Mouse (Mus musculus) kidney, embryonic 14.5 days (tissue): ENCODE results near the gene Snx29. TPM values are rescaled to one million over a fixed set of nuclear protein-coding genes. Genes with fewer than 3 reads are reported as not detected.

Source experiments
- ATAC-seq: fragments of 200-750 bp; cut with Nextera tagmentation; 2 replicates; pipeline ENCODE4 v1.8.0; 2017; ENCODE audit warnings: moderate number of reproducible peaks, mild to moderate bottlenecking, moderate TSS enrichment, moderate library complexity; ENCODE audit not compliant: low FRiP score, low TSS enrichment
- H3K27ac ChIP-seq: fragments of 300-500 bp; sonication (generic); 2 replicates; pipeline ENCODE4 v1.5.1; 2014; ENCODE audit warnings: low read depth, mild to moderate bottlenecking, low read length, moderate library complexity, mixed read lengths
- H3K27me3 ChIP-seq: fragments of 300-500 bp; sonication (generic); 2 replicates; pipeline ENCODE4 v1.6.1; 2014; ENCODE audit warnings: mild to moderate bottlenecking, low read length; ENCODE audit not compliant: control insufficient read depth, insufficient read depth
- H3K36me3 ChIP-seq: fragments of 300-500 bp; sonication (generic); 2 replicates; pipeline ENCODE4 v1.6.1; 2014; ENCODE audit warnings: low read length, mixed read lengths; ENCODE audit not compliant: control insufficient read depth, insufficient read depth
- H3K4me1 ChIP-seq: fragments of 300-500 bp; sonication (generic); 2 replicates; pipeline ENCODE4 v1.6.1; 2014; ENCODE audit warnings: low read length, mixed read lengths; ENCODE audit not compliant: control insufficient read depth, insufficient read depth
- H3K4me2 ChIP-seq: fragments of 300-500 bp; sonication (generic); replicated peaks from 2 replicates; pipeline ENCODE4 v1.6.1; 2014; ENCODE audit warnings: low read depth, mild to moderate bottlenecking, low read length
- H3K4me3 ChIP-seq: fragments of 300-500 bp; sonication (generic); 2 replicates; pipeline ENCODE4 v1.5.1; 2014; ENCODE audit warnings: mild to moderate bottlenecking, low read length
- H3K9ac ChIP-seq: fragments of 300-500 bp; sonication (generic); 2 replicates; pipeline ENCODE4 v1.6.1; 2014; ENCODE audit warnings: low read depth, mild to moderate bottlenecking, low read length, moderate library complexity
- H3K9me3 ChIP-seq: fragments of 300-500 bp; sonication (generic); 2 replicates; pipeline ENCODE4 v1.6.1; 2016; ENCODE audit warnings: low read length; ENCODE audit not compliant: control insufficient read depth
- WGBS: fragments of 180-500 bp; shearing (Covaris S2); extraction: QIAGEN DNeasy Blood & Tissue Kit; methylation state at CpG from one replicate; pipeline ENCODE4 v1.1.7; 2014; 5-methylcytosine and 5-hydroxymethylcytosine counted together
- polyA plus RNA-seq: library from polyadenylated mRNA; unstranded; fragments of >200 nt; fragmentation: Nextera tagmentation; extraction: Ambion mirVana; gene quantifications from 2 replicates; pipeline ENCODE4 v1.2.1, GENCODE M21; 2014

Snx29 gene
- polyA plus RNA-seq, 1 experiment from 2014 or later: 17.7 TPM

DNA sequence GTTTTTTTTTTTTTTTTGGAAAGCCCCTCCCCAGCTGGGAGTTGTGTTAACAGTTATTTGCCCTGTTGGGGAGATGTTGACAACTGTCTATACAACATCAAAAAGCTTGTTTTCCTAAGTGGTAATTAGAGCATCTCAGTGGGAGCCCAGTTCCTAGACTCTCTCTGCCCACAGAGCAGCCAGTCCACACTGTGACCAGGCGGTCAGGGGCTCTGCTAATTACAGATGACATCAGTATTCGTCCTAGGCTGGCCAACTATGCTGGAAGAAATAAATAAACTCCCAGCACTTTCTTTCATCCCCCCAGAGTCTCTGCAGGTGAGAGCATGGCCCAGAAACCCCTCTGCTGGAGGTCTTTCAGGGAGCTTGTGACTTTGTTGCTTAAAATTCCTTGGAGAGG is 470.7 kb downstream of the Snx29 start:
- ATAC-seq: no peak
- Histone ChIP-seq H3K4me2 (no peak overlapping the region), H3K27me3 (no peaks in the 10 kb centered on the region), H3K9me3 (no peaks in the 10 kb centered on the region), H3K36me3 (no peaks in the 10 kb centered on the region), H3K4me1 (no peaks in the 10 kb centered on the region), H3K4me3 (no peak overlapping the region), H3K9ac (no peak overlapping the region), H3K27ac (no peak overlapping the region)
- 52% methylated on average over 2 of the region's 2 CpGs for WGBS

DNA sequence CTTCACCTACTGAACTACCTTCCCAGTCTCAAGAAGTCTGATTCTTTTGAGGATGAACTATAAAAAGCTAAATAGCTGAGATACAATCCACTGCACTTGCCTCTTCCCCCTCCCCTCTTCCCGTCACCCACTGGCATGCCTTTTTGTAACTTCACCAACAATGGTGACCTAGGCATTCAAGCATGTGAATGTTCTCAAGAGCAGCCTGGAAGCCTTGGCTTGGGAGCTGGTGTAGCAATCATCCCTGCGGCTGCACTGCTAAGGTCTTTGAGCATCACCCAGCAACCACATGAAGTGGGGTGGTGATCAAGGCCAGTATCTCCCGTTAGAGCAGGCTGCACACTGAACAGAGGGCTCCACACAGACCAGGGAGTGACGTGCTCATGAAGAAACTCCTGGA is 471.9 kb downstream of the Snx29 start:
- Histone ChIP-seq H3K9me3 (no peaks in the 10 kb centered on the region), H3K9ac (no peak overlapping the region), H3K4me2 (no peak overlapping the region), H3K27ac (no peak overlapping the region), H3K36me3 (no peaks in the 10 kb centered on the region), H3K4me3 (no peak overlapping the region), H3K27me3 (no peaks in the 10 kb centered on the region), H3K4me1 (no peaks in the 10 kb centered on the region)
- WGBS: 77% methylated on average over 4 of the region's 4 CpGs
- no peak for ATAC-seq

DNA sequence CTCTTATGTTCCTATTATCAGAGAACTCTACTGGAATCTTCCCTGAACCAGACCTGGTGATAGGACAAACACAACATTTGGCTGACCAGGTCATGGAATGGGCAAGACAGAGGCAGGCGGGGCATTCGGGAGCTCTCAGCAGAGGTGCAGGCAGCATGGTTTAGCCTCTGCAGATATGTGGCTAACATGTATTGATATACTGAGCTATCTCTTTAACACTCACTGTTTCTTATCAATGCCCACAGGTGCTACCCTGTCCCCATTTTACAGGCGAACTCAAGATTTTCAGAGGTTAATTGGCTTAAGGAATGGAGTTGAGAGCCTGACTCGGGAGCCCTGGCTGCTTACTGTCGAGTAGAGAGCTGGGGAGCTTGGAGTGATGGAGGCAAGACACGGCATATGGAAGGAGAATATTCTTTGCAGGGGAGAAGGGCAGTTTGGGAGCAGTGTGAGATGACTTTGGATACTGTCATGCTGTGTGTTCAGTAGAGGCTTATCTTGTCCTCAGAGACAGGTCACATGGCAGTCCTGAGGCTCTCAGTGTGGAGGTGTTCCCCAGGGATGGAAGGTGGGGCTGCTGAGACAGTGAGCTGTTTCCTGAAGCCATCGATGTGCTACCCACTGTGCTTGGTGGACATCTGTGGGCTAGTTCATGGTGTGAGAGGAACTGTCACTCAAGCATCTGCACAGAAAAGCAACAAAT is 473.2 kb downstream of the Snx29 start:
- H3K27ac ChIP-seq: no peak overlapping the region
- no peak for ATAC-seq
- no peaks in the 10 kb centered on the region for H3K9me3 ChIP-seq

DNA sequence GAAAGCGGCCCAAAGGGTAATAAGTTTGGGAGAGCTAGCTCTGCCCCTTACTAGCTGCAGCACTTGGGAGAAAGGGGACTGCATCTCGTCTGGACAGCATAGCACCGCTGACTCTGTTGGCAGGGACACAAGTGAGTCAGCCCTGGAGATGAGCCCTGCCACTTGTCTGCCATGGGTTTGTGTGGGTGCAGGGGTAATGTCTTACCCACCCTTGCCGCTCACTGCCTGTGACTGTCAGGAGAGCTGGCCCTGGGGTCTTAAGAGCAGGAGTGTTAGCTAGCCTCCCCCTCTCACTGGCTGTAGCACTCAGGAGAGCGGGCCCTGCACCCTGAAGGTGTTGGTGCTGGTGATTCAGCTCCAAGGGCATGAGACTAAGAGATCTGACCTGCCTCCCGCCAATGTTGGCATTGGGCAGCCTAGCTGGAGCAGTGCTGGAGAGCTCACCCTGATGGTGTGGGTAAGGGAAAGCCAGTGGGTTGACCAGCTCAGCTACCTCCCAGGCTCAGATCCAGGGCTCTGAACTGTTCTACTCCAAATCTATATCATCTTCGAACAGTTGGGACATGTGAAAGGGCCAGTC is 479.3 kb downstream of the Snx29 start:
- no peak overlapping the region for H3K4me3 ChIP-seq
- no peak overlapping the region for H3K4me2 ChIP-seq
- H3K9ac ChIP-seq: no peak overlapping the region
- ATAC-seq: no peak
- no peaks in the 10 kb centered on the region for H3K36me3 ChIP-seq
- H3K4me1 ChIP-seq: no peaks in the 10 kb centered on the region
- H3K27me3 ChIP-seq: no peaks in the 10 kb centered on the region
- WGBS: 92% methylated on average over 7 of the region's 7 CpGs
- no peak overlapping the region for H3K27ac ChIP-seq
- H3K9me3 ChIP-seq: no peaks in the 10 kb centered on the region

More for the DNA sequence above, 473.2 kb downstream of the Snx29 start:
- no peak overlapping the region for H3K4me2 ChIP-seq
- H3K36me3 ChIP-seq: no peaks in the 10 kb centered on the region
- no peak overlapping the region for H3K9ac ChIP-seq
- no peak overlapping the region for H3K4me3 ChIP-seq
- no peaks in the 10 kb centered on the region for H3K4me1 ChIP-seq
- H3K27me3 ChIP-seq: no peaks in the 10 kb centered on the region
- 81% methylated on average over 7 of the region's 7 CpGs for WGBS

Other genes with a start within 250 kb of the Snx29 start
- gene Txndc11, start 188.3 kb upstream of the Snx29 start, polyA plus RNA-seq: 33.1 and 38.8 TPM in 2 replicates
- 43.2 and 101 TPM in 2 replicates for gene Zc3h7a, start 146.5 kb upstream of the Snx29 start, polyA plus RNA-seq
- 235 and 236 TPM in 2 replicates for gene Rsl1d1, start 119.6 kb upstream of the Snx29 start, polyA plus RNA-seq
- 106 and 107 TPM in 2 replicates for gene Gspt1, start 68.6 kb upstream of the Snx29 start, polyA plus RNA-seq
- gene Tnfrsf17, start 9.1 kb upstream of the Snx29 start, polyA plus RNA-seq: not detected in 2 replicates